Mouse (Mus musculus) layer of hippocampus, adult 2 months (tissue): ENCODE results near the gene Nudt4. TPM values are rescaled to one million over a fixed set of nuclear protein-coding genes. Genes with fewer than 3 reads are reported as not detected.

Source experiments
- DNase-seq, 2 experiments: peaks; one replicate each; pipeline ENCODE4 v3.0.0; 2022; ENCODE audit warnings: low spot score in 2 of 2
- H3K27ac ChIP-seq: fragments of 200-600 bp; 2 replicates; pipeline ENCODE4 v1.8.1; 2022
- H3K4me3 ChIP-seq: fragments of 200-600 bp; 2 replicates; pipeline ENCODE4 v1.8.1; 2022; ENCODE audit warnings: mild to moderate bottlenecking
- CTCF ChIP-seq: fragments of 200-600 bp; conservative IDR thresholded peaks from 2 replicates; pipeline ENCODE4 v1.8.1; 2022; ENCODE audit warnings: antibody characterized with exemption, mild to moderate bottlenecking, moderate library complexity
- total RNA-seq, 2 experiments: library from RNA; stranded (reverse); gene quantifications; 2 replicates each; pipeline ENCODE4 v1.2.3; 2021

Nudt4 gene
- total RNA-seq, 2 experiments from 2014 or later: 59.6 to 65.6 TPM

GRCm38 (mm10) chr10:95525037-95525675, 38.8 kb downstream of the Nudt4 start:
- no peak overlapping the region for H3K27ac ChIP-seq
- DNase-seq: no peak
- TF ChIP-seq CTCF: no peak
- no peak overlapping the region for H3K4me3 ChIP-seq

GRCm38 (mm10) chr10:95517656-95518055, 46.3 kb downstream of the Nudt4 start:
- no peak for DNase-seq
- no peak overlapping the region for H3K27ac ChIP-seq
- no peak overlapping the region for H3K4me3 ChIP-seq
- TF ChIP-seq CTCF: no peak

- peak overlapping the region; percentile 89 for H3K4me3 ChIP-seq
- peak overlapping the region; percentile 95 for H3K27ac ChIP-seq
- DNase-seq: peak; percentile 24 to 25
- TF ChIP-seq CTCF: no peak
These were observed 48.5 kb downstream of the Nudt4 start for GRCm38 (mm10) chr10:95515293-95515931.

GRCm38 (mm10) chr10:95514656-95515292, 49.2 kb downstream of the Nudt4 start, which contains the start of gene Ube2n:
Gene Ube2n (plus strand): TSS chr10:95515145.
- 0 out of 2 replicates have a peak, but pooled peaks have one; percentile 10 for TF ChIP-seq CTCF
- Histone ChIP-seq H3K27ac (peak within 1 kb of the TSS; percentile 95), H3K4me3 (peak within 1 kb of the TSS; percentile 89)
- peak; percentile 97 to 99 for DNase-seq

GRCm38 (mm10) chr10:95513768-95514556, 50.0 kb downstream of the Nudt4 start:
- Histone ChIP-seq H3K27ac (peak overlapping the region; percentile 95), H3K4me3 (peak overlapping the region; percentile 89)
- no peak for TF ChIP-seq CTCF
- DNase-seq: no peak

- no peak overlapping the region for H3K27ac ChIP-seq
- no peak for TF ChIP-seq CTCF
- DNase-seq: no peak
- H3K4me3 ChIP-seq: no peak overlapping the region
These were observed 51.3 kb downstream of the Nudt4 start for GRCm38 (mm10) chr10:95512635-95513034.

GRCm38 (mm10) chr10:95509263-95509662, 54.7 kb downstream of the Nudt4 start:
- DNase-seq: no peak
- TF ChIP-seq CTCF: no peak

GRCm38 (mm10) chr10:95508793-95509192, 55.2 kb downstream of the Nudt4 start:
- no peak for DNase-seq
- H3K27ac ChIP-seq: no peak overlapping the region
- H3K4me3 ChIP-seq: no peak overlapping the region
- TF ChIP-seq CTCF: no peak

More at GRCm38 (mm10) chr10:95509263-95509662, 54.7 kb downstream of the Nudt4 start:
- Histone ChIP-seq H3K27ac (no peak overlapping the region), H3K4me3 (no peak overlapping the region)

- TF ChIP-seq CTCF: no peak
- H3K4me3 ChIP-seq: no peak overlapping the region
- no peak overlapping the region for H3K27ac ChIP-seq
- no peak for DNase-seq
These were observed 55.8 kb downstream of the Nudt4 start for GRCm38 (mm10) chr10:95508126-95508525.

GRCm38 (mm10) chr10:95504341-95504740, 59.6 kb downstream of the Nudt4 start:
- no peak for DNase-seq
- H3K27ac ChIP-seq: no peak overlapping the region
- TF ChIP-seq CTCF: no peak
- H3K4me3 ChIP-seq: no peak overlapping the region

- Histone ChIP-seq H3K4me3 (no peak overlapping the region), H3K27ac (no peak overlapping the region)
- no peak for TF ChIP-seq CTCF
- DNase-seq: no peak
These were observed 60.3 kb downstream of the Nudt4 start for GRCm38 (mm10) chr10:95503443-95504235.
